Mouse (Mus musculus) liver, embryonic 15.5 days (tissue): ENCODE results near the gene Ncbp2. TPM values are rescaled to one million over a fixed set of nuclear protein-coding genes. Genes with fewer than 3 reads are reported as not detected.
"Not testable (repeated sequence)": the region's sequence is repeated elsewhere in the genome, so short reads cannot be mapped to it uniquely, and the experiment has no call there.

Experiments
- ATAC-seq: fragments of 200-750 bp; cut with Nextera tagmentation; 2 replicates; pipeline ENCODE4 v1.8.0; 2017; ENCODE audit warnings: moderate number of reproducible peaks, mild to moderate bottlenecking, moderate library complexity; ENCODE audit not compliant: insufficient read depth
- H3K27ac ChIP-seq: fragments of 300-500 bp; sonication (generic); replicated peaks from 2 replicates; pipeline ENCODE4 v1.5.1; 2015; ENCODE audit warnings: mild to moderate bottlenecking, inconsistent platforms
- H3K27me3 ChIP-seq: fragments of 300-500 bp; sonication (generic); 2 replicates; pipeline ENCODE4 v1.6.1; 2015; ENCODE audit warnings: mild to moderate bottlenecking, inconsistent platforms
- H3K36me3 ChIP-seq: fragments of 300-500 bp; sonication (generic); replicated peaks from 2 replicates; pipeline ENCODE4 v1.6.1; 2015; ENCODE audit warnings: moderate library complexity, mild to moderate bottlenecking, inconsistent platforms
- H3K4me1 ChIP-seq: fragments of 300-500 bp; sonication (generic); replicated peaks from 2 replicates; pipeline ENCODE4 v1.6.1; 2015; ENCODE audit warnings: inconsistent platforms
- H3K4me2 ChIP-seq: fragments of 300-500 bp; sonication (generic); 2 replicates; pipeline ENCODE4 v1.6.1; 2015; ENCODE audit warnings: moderate library complexity, mild to moderate bottlenecking, inconsistent platforms
- H3K4me3 ChIP-seq: fragments of 300-500 bp; sonication (generic); replicated peaks from 2 replicates; pipeline ENCODE4 v1.5.1; 2015; ENCODE audit warnings: mild to moderate bottlenecking, inconsistent platforms
- H3K9ac ChIP-seq: fragments of 300-500 bp; sonication (generic); 2 replicates; pipeline ENCODE4 v1.6.1; 2015; ENCODE audit warnings: moderate library complexity, mild to moderate bottlenecking, inconsistent platforms
- H3K9me3 ChIP-seq: fragments of 300-500 bp; sonication (generic); replicated peaks from 2 replicates; pipeline ENCODE4 v1.6.1; 2016; ENCODE audit warnings: inconsistent platforms
- WGBS: fragments of 180-500 bp; shearing (Covaris S2); methylation state at CpG from one replicate; pipeline ENCODE4 v1.1.7; 2015; ENCODE audit warnings: mixed read lengths; ENCODE audit not compliant: insufficient replicate concordance; 5-methylcytosine and 5-hydroxymethylcytosine counted together
- polyA plus RNA-seq: library from polyadenylated mRNA; unstranded; fragments of >200 nt; fragmentation: Nextera tagmentation; extraction: Ambion mirVana; gene quantifications from 2 replicates; pipeline ENCODE4 v1.2.1, GENCODE M21; 2015

Gene Ncbp2
- polyA plus RNA-seq, 1 experiment from 2014 or later = 28.3 TPM

GRCm38 (mm10) chr16:31935091-31935979, 13.0 kb upstream of the Ncbp2 start:
- peak overlapping the region; percentile 50 for H3K4me2 ChIP-seq
- no peaks in the 10 kb centered on the region for H3K9me3 ChIP-seq
- H3K4me1 ChIP-seq = peaks cover 17% of the 10 kb centered on the region
- peaks cover 63% of the 10 kb centered on the region for H3K27me3 ChIP-seq
- no peak overlapping the region for H3K9ac ChIP-seq
- H3K36me3 ChIP-seq = no peaks in the 10 kb centered on the region
- peak overlapping the region; percentile 14; the same call in 1 of the 2 replicates for H3K4me3 ChIP-seq
- H3K27ac ChIP-seq = no peak overlapping the region
- 5% methylated on average over 36 of the region's 36 CpGs for WGBS
- ATAC-seq = peak; percentile 32; the same call in 1 of the 2 replicates

GRCm38 (mm10) chr16:31936568-31936967, 11.7 kb upstream of the Ncbp2 start:
- H3K27me3 ChIP-seq = peaks cover 56% of the 10 kb centered on the region
- H3K27ac ChIP-seq = no peak overlapping the region
- H3K9me3 ChIP-seq = no peaks in the 10 kb centered on the region
- WGBS = 63% methylated on average over 4 of the region's 4 CpGs
- H3K4me2 ChIP-seq = no peak overlapping the region
- peaks cover 17% of the 10 kb centered on the region for H3K4me1 ChIP-seq
- H3K4me3 ChIP-seq = no peak overlapping the region
- no peaks in the 10 kb centered on the region for H3K36me3 ChIP-seq
- H3K9ac ChIP-seq = no peak overlapping the region
- ATAC-seq = no peak

- peaks cover 7% of the 10 kb centered on the region; the same call in 1 of the 2 replicates for H3K4me1 ChIP-seq
- no peak overlapping the region for H3K4me3 ChIP-seq
- peaks cover 33% of the 10 kb centered on the region for H3K27me3 ChIP-seq
- no peaks in the 10 kb centered on the region for H3K36me3 ChIP-seq
- no peak overlapping the region for H3K4me2 ChIP-seq
- no peak overlapping the region for H3K9ac ChIP-seq
- H3K9me3 ChIP-seq = no peaks in the 10 kb centered on the region
- 33% methylated on average over 6 of the region's 6 CpGs for WGBS
- no peak for ATAC-seq
- H3K27ac ChIP-seq = no peak overlapping the region
Measured at GRCm38 (mm10) chr16:31938856-31939255, 9.5 kb upstream of the Ncbp2 start.

DNA sequence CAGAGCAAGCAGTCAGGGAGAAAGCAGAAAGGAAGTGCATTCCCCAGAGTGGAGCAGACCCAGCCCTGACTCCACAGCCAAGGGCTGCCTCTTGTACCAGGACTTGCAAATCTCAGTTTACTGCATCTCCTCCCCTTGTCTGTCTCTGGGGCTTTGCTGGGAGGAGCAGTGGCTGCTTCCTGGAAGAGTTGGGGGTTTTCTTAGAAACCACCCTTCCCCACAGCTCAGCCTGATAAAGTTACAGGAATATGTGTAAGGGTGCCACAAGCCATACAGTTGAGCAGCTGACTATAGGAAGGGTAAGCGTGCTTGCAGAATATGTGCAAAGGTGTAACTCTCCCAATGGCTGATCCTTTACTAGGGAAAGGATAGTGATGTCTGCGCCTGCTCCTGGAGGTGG, 7.7 kb upstream of the Ncbp2 start:
- Histone ChIP-seq H3K9me3 (no peaks in the 10 kb centered on the region), H3K36me3 (0 out of 2 replicates have a peak, but pooled peaks cover 4% of the 10 kb centered on the region), H3K9ac (no peak overlapping the region), H3K4me1 (peaks cover 13% of the 10 kb centered on the region; the same call in 1 of the 2 replicates), H3K27me3 (peaks cover 16% of the 10 kb centered on the region), H3K4me3 (no peak overlapping the region), H3K4me2 (no peak overlapping the region), H3K27ac (no peak overlapping the region)
- no peak for ATAC-seq
- 27% methylated on average over 2 of the region's 2 CpGs for WGBS

GRCm38 (mm10) chr16:31943980-31944379, 4.3 kb upstream of the Ncbp2 start:
- 4% methylated on average over 10 of the region's 10 CpGs for whole genome bisulfite sequencing
- H3K4me2 ChIP-seq = no peak overlapping the region
- no peak overlapping the region for H3K4me3 ChIP-seq
- no peak overlapping the region for H3K9ac ChIP-seq
- H3K27me3 ChIP-seq = no peaks in the 10 kb centered on the region
- H3K9me3 ChIP-seq = no peaks in the 10 kb centered on the region
- H3K27ac ChIP-seq = no peak overlapping the region
- H3K36me3 ChIP-seq = 0 out of 2 replicates have a peak, but pooled peaks cover 4% of the 10 kb centered on the region
- no peak for ATAC-seq
- H3K4me1 ChIP-seq = peaks cover 40% of the 10 kb centered on the region

DNA sequence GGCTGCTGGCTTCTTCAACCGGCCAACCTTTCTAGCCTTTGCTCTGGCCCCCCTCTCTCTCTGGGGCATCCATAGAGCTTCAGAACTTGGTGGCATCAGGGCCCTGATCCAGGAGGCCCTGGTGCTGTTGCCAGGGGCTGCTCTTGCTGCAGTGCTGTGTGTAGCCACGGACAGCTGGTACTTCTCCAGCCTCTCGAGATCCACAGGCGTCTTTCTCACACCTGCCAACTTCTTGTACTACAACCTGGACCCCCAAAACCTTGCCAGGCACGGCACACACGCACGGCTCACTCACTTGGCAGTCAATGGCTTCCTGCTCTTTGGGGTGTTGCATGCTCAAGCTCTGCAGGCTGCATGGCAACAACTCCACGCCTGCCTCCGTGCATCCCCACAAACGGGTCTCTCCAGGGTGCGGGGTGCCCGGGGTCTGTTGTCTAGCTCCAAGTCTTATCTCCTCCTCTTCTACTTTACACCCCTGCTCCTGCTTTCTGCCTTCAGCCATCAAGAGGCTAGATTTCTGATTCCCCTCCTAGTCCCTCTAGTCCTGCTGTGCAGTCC, 3.5 kb upstream of the Ncbp2 start:
- Histone ChIP-seq H3K4me2 (no peak overlapping the region), H3K9ac (no peak overlapping the region), H3K27ac (no peak overlapping the region), H3K9me3 (no peaks in the 10 kb centered on the region), H3K4me1 (peaks cover 48% of the 10 kb centered on the region), H3K36me3 (0 out of 2 replicates have a peak, but pooled peaks cover 4% of the 10 kb centered on the region), H3K27me3 (no peaks in the 10 kb centered on the region), H3K4me3 (no peak overlapping the region)
- no peak for ATAC-seq
- 73% methylated on average over 12 of the region's 12 CpGs for WGBS

GRCm38 (mm10) chr16:31945372-31945771, 2.9 kb upstream of the Ncbp2 start:
- Histone ChIP-seq H3K4me2 (no peak overlapping the region), H3K36me3 (0 out of 2 replicates have a peak, but pooled peaks cover 4% of the 10 kb centered on the region)

DNA sequence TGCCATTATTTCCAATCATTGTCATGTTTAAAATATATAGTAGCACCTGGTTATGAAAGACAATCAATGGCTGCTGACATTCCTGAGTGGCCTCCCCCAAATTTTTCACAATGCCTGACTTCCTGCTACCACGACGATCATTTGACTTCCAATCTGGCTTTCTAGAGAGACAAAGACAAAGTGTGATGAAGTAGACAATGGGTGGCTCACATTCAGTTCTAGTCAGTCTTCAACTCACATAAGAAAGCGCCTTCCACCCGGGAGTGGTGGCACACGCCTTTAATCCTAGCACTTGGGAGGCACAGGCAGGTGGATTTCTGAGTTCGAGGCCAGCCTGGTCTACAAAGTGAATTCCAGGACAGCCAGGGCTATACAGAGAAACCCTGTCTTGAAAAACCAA, 2.3 kb upstream of the Ncbp2 start:
- not testable (repeated sequence) for H3K4me2 ChIP-seq, H3K9ac ChIP-seq, H3K27me3 ChIP-seq, H3K27ac ChIP-seq, H3K4me3 ChIP-seq, ATAC-seq, H3K9me3 ChIP-seq, H3K36me3 ChIP-seq
- WGBS = 73% methylated on average over 6 of the region's 6 CpGs
- peaks cover 56% of the 10 kb centered on the region for H3K4me1 ChIP-seq

More at GRCm38 (mm10) chr16:31945372-31945771, 2.9 kb upstream of the Ncbp2 start:
- H3K9me3 ChIP-seq = no peaks in the 10 kb centered on the region
- no peak overlapping the region for H3K4me3 ChIP-seq
- H3K27ac ChIP-seq = no peak overlapping the region
- H3K9ac ChIP-seq = no peak overlapping the region
- H3K27me3 ChIP-seq = no peaks in the 10 kb centered on the region
- WGBS = 70% methylated on average over 6 of the region's 6 CpGs
- H3K4me1 ChIP-seq = peaks cover 54% of the 10 kb centered on the region
- ATAC-seq = no peak

GRCm38 (mm10) chr16:31947333-31947732, 980 bp upstream of the Ncbp2 start:
- Histone ChIP-seq H3K27ac (peak overlapping the region; percentile 85), H3K27me3 (no peaks in the 10 kb centered on the region), H3K4me1 (peaks cover 56% of the 10 kb centered on the region), H3K9ac (peak overlapping the region; percentile 89), H3K4me3 (peak overlapping the region; percentile 96), H3K36me3 (peaks cover 19% of the 10 kb centered on the region), H3K9me3 (no peaks in the 10 kb centered on the region), H3K4me2 (peak overlapping the region; percentile 82)
- WGBS = 9% methylated on average over 8 of the region's 8 CpGs
- no peak for ATAC-seq

GRCm38 (mm10) chr16:31947901-31948316, 404 bp upstream of the Ncbp2 start:
- peak overlapping the region; percentile 85 for H3K27ac ChIP-seq
- no peaks in the 10 kb centered on the region for H3K27me3 ChIP-seq
- no peak; the same call in 1 of the 2 replicates for ATAC-seq
- H3K9me3 ChIP-seq = no peaks in the 10 kb centered on the region
- H3K4me3 ChIP-seq = peak overlapping the region; percentile 96
- H3K4me2 ChIP-seq = peak overlapping the region; percentile 82
- peaks cover 56% of the 10 kb centered on the region for H3K4me1 ChIP-seq
- H3K36me3 ChIP-seq = peaks cover 19% of the 10 kb centered on the region
- peak overlapping the region; percentile 89 for H3K9ac ChIP-seq
- WGBS = 0% methylated on average over 38 of the region's 38 CpGs

DNA sequence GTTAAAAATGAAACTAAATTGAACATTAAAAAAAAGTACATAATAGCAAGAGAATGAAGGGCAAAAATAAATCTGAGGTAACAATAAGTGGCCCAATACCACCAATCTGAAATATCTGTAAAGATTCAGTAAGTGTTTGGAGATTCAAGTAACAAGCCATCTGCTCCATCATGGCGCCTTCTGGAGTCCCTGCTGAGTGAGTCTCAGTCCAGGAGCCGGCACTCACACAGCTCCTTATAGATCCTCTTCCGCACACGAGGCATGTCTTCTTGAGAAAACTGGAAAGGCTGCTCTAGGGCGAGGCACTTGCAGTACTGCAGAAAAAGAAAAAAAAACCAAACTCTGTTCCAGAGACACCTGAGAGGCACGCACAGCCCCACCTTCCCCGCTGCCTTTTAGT, 14.9 kb downstream of the Ncbp2 start:
- peaks cover 61% of the 10 kb centered on the region for H3K36me3 ChIP-seq
- WGBS = 78% methylated on average over 7 of the region's 7 CpGs

More for the DNA sequence above, 14.9 kb downstream of the Ncbp2 start:
- Histone ChIP-seq H3K4me1 (no peaks in the 10 kb centered on the region), H3K27me3 (no peaks in the 10 kb centered on the region), H3K4me2 (no peak overlapping the region), H3K4me3 (no peak overlapping the region), H3K27ac (no peak overlapping the region), H3K9ac (no peak overlapping the region), H3K9me3 (no peaks in the 10 kb centered on the region)
- no peak for ATAC-seq
